Mouse (Mus musculus): ENCODE measurements around the gene Gdpgp1. TPM values are rescaled to one million over a fixed set of nuclear protein-coding genes. Genes with fewer than 3 reads are reported as not detected.

Gdpgp1 gene
- polyA plus RNA-seq (2015; fragmentation: Nextera tagmentation; extraction: Ambion mirVana) = 4.5 TPM in 2 replicates

GRCm38 (mm10) chr7:80232489-80233029, at the start of gene Gdpgp1, which contains the start of gene Cib1:
Gdpgp1 (plus strand) TSS chr7:80232865.
Cib1 (minus strand) TSS chr7:80232813.
- ATAC-seq (ENCODE audit: low read depth) = peak; percentile 95
- Histone ChIP-seq H3K4me3 (peak within 1 kb of the TSS; percentile 70), H3K4me2 (peak within 1 kb of the TSS; percentile 91), H3K9me3 (no peaks in the 10 kb centered on the region), H3K27me3 (no peaks in the 10 kb centered on the region; the same call in 1 of the 2 replicates), H3K4me1 (replicated peaks) (peaks cover 37% of the 10 kb centered on the region), H3K36me3 (peaks cover 9% of the 10 kb centered on the region), H3K9ac (peak within 1 kb of the TSS; percentile 77), H3K27ac (replicated peaks) (peak within 1 kb of the TSS; percentile 79)
- WGBS = under 1% methylated on average over 47 of the region's 56 CpGs

- WGBS = 100% methylated on average over 1 of the region's 1 CpGs
- H3K9me3 ChIP-seq = no peaks in the 10 kb centered on the region
- H3K4me2 ChIP-seq = no peak overlapping the region
- H3K27me3 ChIP-seq = no peaks in the 10 kb centered on the region
- no peak for ATAC-seq (ENCODE audit: low read depth)
- no peak overlapping the region for H3K27ac ChIP-seq (replicated peaks)
- H3K4me1 ChIP-seq (replicated peaks) = peaks cover 33% of the 10 kb centered on the region
- H3K9ac ChIP-seq = no peak overlapping the region
- no peaks in the 10 kb centered on the region for H3K36me3 ChIP-seq
- no peak overlapping the region for H3K4me3 ChIP-seq
Measured at GRCm38 (mm10) chr7:80183466-80183865, 49.2 kb upstream of the Gdpgp1 start.

- Histone ChIP-seq H3K36me3 (no peaks in the 10 kb centered on the region), H3K9me3 (no peaks in the 10 kb centered on the region), H3K27me3 (no peaks in the 10 kb centered on the region), H3K4me1 (replicated peaks) (peaks cover 38% of the 10 kb centered on the region), H3K9ac (no peak overlapping the region), H3K4me2 (no peak overlapping the region), H3K27ac (replicated peaks) (no peak overlapping the region), H3K4me3 (no peak overlapping the region)
- WGBS = 63% methylated on average over 4 of the region's 5 CpGs
- no peak for ATAC-seq (ENCODE audit: low read depth)
Measured at GRCm38 (mm10) chr7:80183969-80184368, 48.7 kb upstream of the Gdpgp1 start.

DNA sequence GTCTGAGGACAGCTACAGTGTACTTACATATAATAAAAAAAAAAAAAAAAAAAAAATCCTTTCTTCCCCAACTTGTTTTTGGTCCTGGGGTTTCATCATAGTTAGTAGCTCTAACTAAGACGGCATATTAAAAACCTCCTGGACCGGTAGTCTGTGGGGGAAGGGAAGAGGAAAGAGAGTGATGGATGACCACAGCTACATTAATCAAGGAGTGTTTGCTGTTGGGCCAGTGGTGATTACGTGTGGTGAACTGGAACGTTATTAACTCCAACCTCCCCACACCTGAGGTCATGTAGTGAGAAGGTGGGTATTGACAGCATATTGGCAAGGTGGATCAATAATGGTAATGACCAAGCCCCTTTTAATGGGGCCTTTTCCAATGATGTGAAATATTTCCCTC, 48.1 kb upstream of the Gdpgp1 start:
- WGBS = 35% methylated on average over 4 of the region's 4 CpGs
- Histone ChIP-seq H3K27ac (replicated peaks) (0 out of 2 replicates have a peak overlapping the region, but pooled peaks have one; percentile 24), H3K4me1 (replicated peaks) (peaks cover 44% of the 10 kb centered on the region), H3K9me3 (no peaks in the 10 kb centered on the region), H3K27me3 (no peaks in the 10 kb centered on the region), H3K4me2 (no peak overlapping the region), H3K36me3 (no peaks in the 10 kb centered on the region), H3K4me3 (no peak overlapping the region), H3K9ac (no peak overlapping the region)
- no peak for ATAC-seq (ENCODE audit: low read depth)

DNA sequence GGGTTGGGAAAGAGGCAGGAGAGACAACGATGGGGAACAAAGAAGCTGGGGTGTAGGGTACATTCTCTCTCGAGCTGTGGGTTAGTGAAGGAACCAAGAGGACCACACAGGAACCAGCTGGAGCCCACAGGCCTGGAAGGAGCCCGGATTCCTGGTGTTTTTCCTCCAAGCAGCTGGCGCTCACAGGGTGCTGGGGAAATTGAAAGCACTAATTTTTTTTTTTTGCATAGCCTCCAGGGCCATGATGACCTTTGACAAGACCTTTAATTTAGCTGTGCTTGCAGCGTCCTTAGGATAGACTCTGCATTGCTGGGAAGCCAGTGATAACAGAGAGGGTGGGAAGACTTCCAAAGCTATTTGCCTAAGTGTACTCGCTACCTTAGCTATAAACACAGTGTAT, 47.7 kb upstream of the Gdpgp1 start:
- Histone ChIP-seq H3K36me3 (no peaks in the 10 kb centered on the region), H3K9ac (no peak overlapping the region), H3K27me3 (no peaks in the 10 kb centered on the region), H3K4me1 (replicated peaks) (peaks cover 48% of the 10 kb centered on the region), H3K4me3 (no peak overlapping the region), H3K9me3 (no peaks in the 10 kb centered on the region), H3K4me2 (no peak overlapping the region), H3K27ac (replicated peaks) (0 out of 2 replicates have a peak overlapping the region, but pooled peaks have one; percentile 24)
- ATAC-seq (ENCODE audit: low read depth) = no peak
- 46% methylated on average over 6 of the region's 6 CpGs for WGBS

DNA sequence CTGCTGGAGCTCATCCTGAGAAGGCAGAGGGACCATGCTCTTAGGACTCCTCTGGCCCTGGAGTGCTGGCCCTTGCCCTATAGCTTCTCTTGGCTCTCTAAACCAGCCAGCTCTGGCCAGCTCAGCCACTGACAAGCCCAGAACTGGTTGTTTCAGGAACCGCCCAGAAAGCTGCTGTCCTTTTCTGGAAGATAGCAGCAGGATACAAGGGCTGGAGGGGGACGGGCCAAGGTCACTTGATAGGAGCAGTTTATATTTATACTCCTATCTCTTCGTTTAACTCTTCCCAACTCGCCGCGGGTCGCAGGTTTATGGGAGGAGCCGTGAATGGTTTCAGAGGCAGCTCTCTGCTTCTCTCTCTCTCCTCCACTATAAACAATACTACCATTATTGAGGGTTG, 46.6 kb upstream of the Gdpgp1 start:
- Histone ChIP-seq H3K27ac (replicated peaks) (peak overlapping the region; percentile 86), H3K9ac (peak overlapping the region; percentile 74; the same call in 1 of the 2 replicates), H3K27me3 (no peaks in the 10 kb centered on the region), H3K9me3 (no peaks in the 10 kb centered on the region), H3K4me2 (peak overlapping the region; percentile 70), H3K4me1 (replicated peaks) (peaks cover 57% of the 10 kb centered on the region), H3K36me3 (no peaks in the 10 kb centered on the region), H3K4me3 (peak overlapping the region; percentile 52)
- WGBS = 12% methylated on average over 8 of the region's 8 CpGs
- ATAC-seq (ENCODE audit: low read depth) = no peak

DNA sequence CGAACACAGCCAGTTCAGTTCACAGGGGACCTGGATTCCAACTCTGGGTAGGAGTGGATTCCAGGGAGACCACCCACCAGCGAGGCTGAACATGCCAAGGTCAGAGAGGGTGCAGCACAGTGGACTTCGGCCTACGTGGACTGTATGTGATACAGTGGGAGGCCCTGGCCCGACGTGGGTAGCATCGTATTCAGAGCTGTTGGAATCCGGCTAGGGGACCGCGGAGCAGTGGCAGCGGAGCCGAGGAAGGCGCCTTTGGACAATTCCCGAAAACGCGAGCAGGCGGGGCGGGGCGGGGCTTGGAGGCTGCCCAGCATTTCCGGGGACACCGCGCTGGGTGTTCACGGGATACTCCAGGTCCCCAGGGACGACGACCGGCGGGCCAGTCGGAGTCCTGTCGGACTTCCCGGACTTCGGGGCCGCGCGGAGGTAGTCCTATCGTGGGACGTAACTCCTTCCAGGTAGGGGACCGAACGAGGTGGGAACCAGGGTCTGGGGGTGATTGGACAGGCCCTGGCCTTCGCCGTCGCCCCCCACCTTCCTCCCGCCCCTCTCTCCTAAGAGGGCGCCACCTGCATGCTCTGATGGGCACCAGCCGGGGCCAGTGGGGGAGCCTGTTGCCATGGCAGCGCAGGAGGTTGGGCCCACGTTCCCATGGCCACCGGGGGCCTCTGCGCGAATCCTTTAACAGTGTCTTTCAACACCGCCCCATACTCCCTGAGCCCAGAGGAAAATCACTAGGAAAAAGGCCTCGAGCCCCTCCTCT, 46.0 kb upstream of the Gdpgp1 start, which contains the start of gene Sema4b:
Gene Sema4b, plus strand, starts transcription at position 311 of the 766 bp plus-strand sequence.
- Histone ChIP-seq H3K9me3 (no peaks in the 10 kb centered on the region), H3K27ac (replicated peaks) (peak within 1 kb of the TSS; percentile 86), H3K4me3 (peak within 1 kb of the TSS; percentile 52), H3K36me3 (no peaks in the 10 kb centered on the region), H3K27me3 (no peaks in the 10 kb centered on the region), H3K4me2 (peak within 1 kb of the TSS; percentile 70), H3K9ac (peak within 1 kb of the TSS; percentile 74), H3K4me1 (replicated peaks) (peaks cover 64% of the 10 kb centered on the region)
- peak; percentile 93 for ATAC-seq (ENCODE audit: low read depth)
- under 1% methylated on average over 51 of the region's 51 CpGs for WGBS

DNA sequence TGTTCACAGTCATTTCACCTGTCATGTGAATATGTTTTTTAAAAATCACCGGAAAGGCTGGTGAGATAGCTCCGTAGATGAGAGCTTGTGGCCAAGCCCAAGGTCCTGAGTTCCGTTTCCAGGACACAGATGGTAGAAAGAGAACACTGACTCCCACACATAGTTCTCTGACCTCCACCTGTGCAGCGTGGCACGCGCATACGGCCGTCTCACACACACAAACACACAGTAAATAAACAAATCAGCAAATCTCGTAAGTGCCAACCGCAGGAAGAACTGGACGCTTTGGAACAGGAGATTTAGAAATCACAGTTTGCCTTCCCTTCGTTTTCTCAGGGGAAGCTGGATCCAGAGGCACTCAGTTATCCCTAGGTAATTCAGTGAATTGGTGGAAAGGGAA, 45.2 kb upstream of the Gdpgp1 start:
- Histone ChIP-seq H3K4me2 (peak overlapping the region; percentile 70), H3K27me3 (no peaks in the 10 kb centered on the region), H3K4me3 (peak overlapping the region; percentile 52), H3K4me1 (replicated peaks) (peaks cover 72% of the 10 kb centered on the region), H3K9ac (peak overlapping the region; percentile 74), H3K9me3 (no peaks in the 10 kb centered on the region), H3K36me3 (no peaks in the 10 kb centered on the region), H3K27ac (replicated peaks) (peak overlapping the region; percentile 86)
- no peak for ATAC-seq (ENCODE audit: low read depth)
- WGBS = 56% methylated on average over 12 of the region's 12 CpGs

DNA sequence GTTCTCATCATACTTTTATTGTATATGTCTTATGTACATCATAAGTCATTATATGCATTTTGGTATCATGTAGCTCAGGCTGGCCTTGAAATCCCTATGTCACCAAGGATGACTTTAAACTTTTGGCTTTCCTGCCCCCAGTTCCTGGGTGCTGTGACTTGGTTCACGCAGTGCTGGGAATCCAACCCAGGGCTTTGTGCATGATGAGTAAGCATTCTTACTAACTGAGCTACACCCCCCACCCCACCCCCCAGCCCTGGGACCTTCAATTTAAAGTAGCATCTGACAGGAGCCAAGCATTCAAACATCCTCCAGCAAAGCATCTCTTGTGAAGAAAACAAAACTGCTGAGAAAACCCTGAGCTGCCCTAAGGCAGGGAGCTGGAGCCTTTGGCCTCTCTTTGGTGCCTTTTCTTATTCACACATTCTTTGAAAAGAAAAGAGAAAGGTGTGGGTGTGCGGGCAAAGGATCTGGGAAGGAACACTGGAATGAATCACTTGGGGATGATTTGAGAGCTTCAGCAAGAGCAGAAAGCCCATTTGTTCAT, 44.0 kb upstream of the Gdpgp1 start:
- ATAC-seq (ENCODE audit: low read depth) = no peak
- Histone ChIP-seq H3K4me3 (no peak overlapping the region), H3K9me3 (no peaks in the 10 kb centered on the region), H3K36me3 (no peaks in the 10 kb centered on the region), H3K4me2 (peak overlapping the region; percentile 26; the same call in 1 of the 2 replicates), H3K27me3 (no peaks in the 10 kb centered on the region), H3K9ac (peak overlapping the region; percentile 4; the same call in 1 of the 2 replicates), H3K27ac (replicated peaks) (peak overlapping the region; percentile 77), H3K4me1 (replicated peaks) (peaks cover 81% of the 10 kb centered on the region)
- WGBS = 57% methylated on average over 2 of the region's 2 CpGs

DNA sequence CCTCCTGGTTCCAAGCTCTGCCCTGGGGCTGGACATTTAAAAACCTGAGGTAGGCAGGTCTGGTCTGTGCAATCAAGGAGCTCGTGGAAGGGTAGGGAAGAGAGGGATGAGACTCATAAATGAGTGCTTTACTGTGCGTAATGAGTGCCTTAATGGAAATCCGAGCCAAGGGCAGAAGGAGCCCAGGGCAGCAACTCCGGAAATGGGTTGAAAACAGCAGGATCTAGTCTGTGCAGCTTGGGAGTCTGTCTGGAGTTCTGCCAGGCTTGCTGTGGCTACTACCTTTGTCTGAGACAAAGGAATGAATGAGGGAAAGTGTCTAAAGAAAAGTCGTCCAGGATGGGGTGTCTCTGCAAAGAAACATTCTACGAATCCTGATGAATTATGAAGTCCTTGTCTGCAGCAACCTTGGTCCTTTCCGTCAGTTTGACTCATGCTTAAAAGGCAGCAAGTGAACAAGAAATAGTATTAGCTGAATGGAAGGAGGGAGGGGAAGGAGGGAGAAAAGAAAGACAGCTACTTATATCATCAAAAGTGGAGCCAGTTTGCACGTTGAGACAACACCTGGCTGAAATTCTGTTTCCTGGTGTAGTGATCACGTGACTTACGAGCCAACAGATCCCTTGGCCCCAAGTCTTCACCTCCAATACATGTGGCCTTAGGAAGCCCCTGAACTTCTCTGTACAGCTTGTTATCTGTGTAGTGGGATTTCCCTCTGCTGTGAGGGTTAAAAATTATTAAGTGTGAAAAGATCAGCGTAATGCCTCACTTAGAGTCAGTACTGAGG, 43.3 kb upstream of the Gdpgp1 start:
- Histone ChIP-seq H3K9ac (peak overlapping the region; percentile 4; the same call in 1 of the 2 replicates), H3K4me3 (no peak overlapping the region), H3K4me1 (replicated peaks) (peaks cover 88% of the 10 kb centered on the region), H3K4me2 (peak overlapping the region; percentile 26), H3K27me3 (no peaks in the 10 kb centered on the region), H3K27ac (replicated peaks) (peak overlapping the region; percentile 77), H3K36me3 (no peaks in the 10 kb centered on the region), H3K9me3 (no peaks in the 10 kb centered on the region)
- 33% methylated on average over 11 of the region's 11 CpGs for WGBS
- no peak for ATAC-seq (ENCODE audit: low read depth)

DNA sequence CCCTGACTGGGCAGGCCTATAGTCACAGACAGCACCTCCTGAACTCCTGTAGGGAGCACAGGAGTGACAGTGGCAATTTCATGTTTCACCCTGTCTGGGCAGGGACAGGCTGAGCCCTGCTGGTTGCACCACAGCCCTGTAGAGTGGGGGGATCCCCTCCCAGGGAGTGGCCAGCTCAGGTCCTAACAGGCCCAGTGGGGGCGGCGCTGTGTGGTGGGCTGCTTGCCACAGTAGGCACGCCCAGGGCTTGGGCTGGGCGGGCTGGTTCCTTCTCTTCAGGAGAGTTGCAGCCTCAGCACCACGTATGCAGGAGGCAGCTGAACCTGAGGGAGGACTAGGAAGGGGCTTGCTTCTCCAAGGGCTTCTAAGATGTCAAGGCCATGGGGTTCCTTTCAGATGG, 41.2 kb upstream of the Gdpgp1 start:
- WGBS = 42% methylated on average over 5 of the region's 5 CpGs
- 0 out of 2 replicates have a peak, but pooled peaks have one; percentile 1 for ATAC-seq (ENCODE audit: low read depth)

More for the DNA sequence above, 41.2 kb upstream of the Gdpgp1 start:
- H3K27ac ChIP-seq (replicated peaks) = peak overlapping the region; percentile 92
- peaks cover 86% of the 10 kb centered on the region for H3K4me1 ChIP-seq (replicated peaks)
- no peak overlapping the region for H3K4me2 ChIP-seq
- H3K9ac ChIP-seq = peak overlapping the region; percentile 38; the same call in 1 of the 2 replicates
- no peaks in the 10 kb centered on the region for H3K9me3 ChIP-seq
- H3K4me3 ChIP-seq = no peak overlapping the region
- H3K36me3 ChIP-seq = no peaks in the 10 kb centered on the region
- no peaks in the 10 kb centered on the region for H3K27me3 ChIP-seq
